Mouse (Mus musculus): Measurements from ENCODE around the gene Tgfb2. TPM values are rescaled to one million over a fixed set of nuclear protein-coding genes. Genes with fewer than 3 reads are reported as not detected.
A peak's percentile ranks its signal among the peaks of the same experiment; 100 is the strongest.

Tgfb2 gene
- polyA plus RNA-seq, 1 experiment from 2014 or later = 50.0 TPM

GRCm38 (mm10) chr1:186652208-186652607 is 53.6 kb downstream of the Tgfb2 start:
- H3K36me3 ChIP-seq (ENCODE audit: control insufficient read depth, insufficient read depth, low read length) = peaks cover 20% of the 10 kb centered on the region
- no peaks in the 10 kb centered on the region for H3K27me3 ChIP-seq (ENCODE audit: control insufficient read depth, insufficient read depth, low read length)
- H3K4me2 ChIP-seq (ENCODE audit: low read length) = no peak overlapping the region
- no peak overlapping the region for H3K27ac ChIP-seq (replicated peaks in 1 of 2; ENCODE audit: control insufficient read depth in 1 of 2, insufficient read depth in 1 of 2, low read depth in 2 of 2, low read length in 2 of 2)
- peaks cover 8 to 27% of the 10 kb centered on the region in 2 experiments for H3K4me1 ChIP-seq (ENCODE audit: control insufficient read depth in 2 of 2, insufficient read depth in 2 of 2, low read length in 2 of 2)
- no peak for ATAC-seq (ENCODE audit: insufficient number of reproducible peaks, insufficient read depth, low FRiP score, low read depth)
- 66% methylated on average over 8 of the region's 8 CpGs for WGBS
- no peak overlapping the region for H3K4me3 ChIP-seq (ENCODE audit: control insufficient read depth in 1 of 2, insufficient read depth in 1 of 2, low read depth in 1 of 2, low read length in 2 of 2)
- H3K9me3 ChIP-seq (ENCODE audit: control insufficient read depth, low read length) = peaks cover 9% of the 10 kb centered on the region; the same call in 1 of the 2 replicates
- no peak overlapping the region for H3K9ac ChIP-seq (ENCODE audit: low read length)

GRCm38 (mm10) chr1:186650011-186650410 is 55.8 kb downstream of the Tgfb2 start:
- Histone ChIP-seq H3K4me2 (ENCODE audit: low read length) (no peak overlapping the region), H3K4me3 (ENCODE audit: control insufficient read depth in 1 of 2, insufficient read depth in 1 of 2, low read depth in 1 of 2, low read length in 2 of 2) (no peak overlapping the region), H3K27me3 (ENCODE audit: control insufficient read depth, insufficient read depth, low read length) (no peaks in the 10 kb centered on the region), H3K4me1 (ENCODE audit: control insufficient read depth in 2 of 2, insufficient read depth in 2 of 2, low read length in 2 of 2) (peaks cover 8 to 18% of the 10 kb centered on the region in 2 experiments), H3K9ac (ENCODE audit: low read length) (no peak overlapping the region), H3K36me3 (ENCODE audit: control insufficient read depth, insufficient read depth, low read length) (peaks cover 36% of the 10 kb centered on the region), H3K9me3 (ENCODE audit: control insufficient read depth, low read length) (peaks cover 9% of the 10 kb centered on the region; the same call in 1 of the 2 replicates), H3K27ac (replicated peaks in 1 of 2; ENCODE audit: control insufficient read depth in 1 of 2, insufficient read depth in 1 of 2, low read depth in 2 of 2, low read length in 2 of 2) (no peak overlapping the region)
- WGBS = 87% methylated on average over 4 of the region's 4 CpGs
- ATAC-seq (ENCODE audit: insufficient number of reproducible peaks, insufficient read depth, low FRiP score, low read depth) = no peak

GRCm38 (mm10) chr1:186637304-186638213 is 68.2 kb downstream of the Tgfb2 start:
- WGBS = 63% methylated on average over 12 of the region's 12 CpGs
- no peak for ATAC-seq (ENCODE audit: insufficient number of reproducible peaks, insufficient read depth, low FRiP score, low read depth)
- no peak overlapping the region for H3K9ac ChIP-seq (ENCODE audit: low read length)
- peaks cover 4% of the 10 kb centered on the region for H3K36me3 ChIP-seq (ENCODE audit: control insufficient read depth, insufficient read depth, low read length)
- peaks cover 2 to 17% of the 10 kb centered on the region in 2 experiments for H3K4me1 ChIP-seq (ENCODE audit: control insufficient read depth in 2 of 2, insufficient read depth in 2 of 2, low read length in 2 of 2)
- no peaks in the 10 kb centered on the region for H3K9me3 ChIP-seq (ENCODE audit: control insufficient read depth, low read length)
- peak overlapping the region in 1 of 2 experiments; percentile 38; a peak in 2 of 4 replicates for H3K27ac ChIP-seq (replicated peaks in 1 of 2; ENCODE audit: control insufficient read depth in 1 of 2, insufficient read depth in 1 of 2, low read depth in 2 of 2, low read length in 2 of 2)
- no peaks in the 10 kb centered on the region for H3K27me3 ChIP-seq (ENCODE audit: control insufficient read depth, insufficient read depth, low read length)
- H3K4me2 ChIP-seq (ENCODE audit: low read length) = no peak overlapping the region
- no peak overlapping the region for H3K4me3 ChIP-seq (ENCODE audit: control insufficient read depth in 1 of 2, insufficient read depth in 1 of 2, low read depth in 1 of 2, low read length in 2 of 2)

GRCm38 (mm10) chr1:186635045-186635444 is 70.7 kb downstream of the Tgfb2 start:
- H3K9me3 ChIP-seq (ENCODE audit: control insufficient read depth, low read length) = no peaks in the 10 kb centered on the region
- H3K27ac ChIP-seq (replicated peaks in 1 of 2; ENCODE audit: control insufficient read depth in 1 of 2, insufficient read depth in 1 of 2, low read depth in 2 of 2, low read length in 2 of 2) = no peak overlapping the region
- H3K27me3 ChIP-seq (ENCODE audit: control insufficient read depth, insufficient read depth, low read length) = no peaks in the 10 kb centered on the region
- H3K36me3 ChIP-seq (ENCODE audit: control insufficient read depth, insufficient read depth, low read length) = peaks cover 18% of the 10 kb centered on the region
- no peak overlapping the region for H3K4me3 ChIP-seq (ENCODE audit: control insufficient read depth in 1 of 2, insufficient read depth in 1 of 2, low read depth in 1 of 2, low read length in 2 of 2)
- no peak for ATAC-seq (ENCODE audit: insufficient number of reproducible peaks, insufficient read depth, low FRiP score, low read depth)
- peaks cover 9 to 31% of the 10 kb centered on the region in 2 experiments for H3K4me1 ChIP-seq (ENCODE audit: control insufficient read depth in 2 of 2, insufficient read depth in 2 of 2, low read length in 2 of 2)
- 63% methylated on average over 7 of the region's 7 CpGs for WGBS
- no peak overlapping the region for H3K4me2 ChIP-seq (ENCODE audit: low read length)
- no peak overlapping the region for H3K9ac ChIP-seq (ENCODE audit: low read length)

- Histone ChIP-seq H3K4me3 (ENCODE audit: control insufficient read depth in 1 of 2, insufficient read depth in 1 of 2, low read depth in 1 of 2, low read length in 2 of 2) (no peak overlapping the region), H3K4me2 (ENCODE audit: low read length) (no peak overlapping the region), H3K27ac (replicated peaks in 1 of 2; ENCODE audit: control insufficient read depth in 1 of 2, insufficient read depth in 1 of 2, low read depth in 2 of 2, low read length in 2 of 2) (0 out of 4 replicates have a peak overlapping the region, but pooled peaks of 1 of the 2 experiments have one; percentile 61), H3K36me3 (ENCODE audit: control insufficient read depth, insufficient read depth, low read length) (peaks cover 46% of the 10 kb centered on the region), H3K9me3 (ENCODE audit: control insufficient read depth, low read length) (no peaks in the 10 kb centered on the region), H3K27me3 (ENCODE audit: control insufficient read depth, insufficient read depth, low read length) (no peaks in the 10 kb centered on the region), H3K9ac (ENCODE audit: low read length) (no peak overlapping the region), H3K4me1 (ENCODE audit: control insufficient read depth in 2 of 2, insufficient read depth in 2 of 2, low read length in 2 of 2) (peaks cover 9 to 15% of the 10 kb centered on the region in 2 experiments)
- 68% methylated on average over 6 of the region's 6 CpGs for WGBS
- no peak for ATAC-seq (ENCODE audit: insufficient number of reproducible peaks, insufficient read depth, low FRiP score, low read depth)
Measured at GRCm38 (mm10) chr1:186631457-186631856, 74.3 kb downstream of the Tgfb2 start.

GRCm38 (mm10) chr1:186630971-186631370 is 74.8 kb downstream of the Tgfb2 start:
- Histone ChIP-seq H3K36me3 (ENCODE audit: control insufficient read depth, insufficient read depth, low read length) (peaks cover 46% of the 10 kb centered on the region), H3K4me3 (ENCODE audit: control insufficient read depth in 1 of 2, insufficient read depth in 1 of 2, low read depth in 1 of 2, low read length in 2 of 2) (no peak overlapping the region), H3K27ac (replicated peaks in 1 of 2; ENCODE audit: control insufficient read depth in 1 of 2, insufficient read depth in 1 of 2, low read depth in 2 of 2, low read length in 2 of 2) (peak overlapping the region; percentile 61 to 69; a peak in 3 of 4 replicates), H3K9ac (ENCODE audit: low read length) (no peak overlapping the region), H3K9me3 (ENCODE audit: control insufficient read depth, low read length) (no peaks in the 10 kb centered on the region), H3K4me1 (ENCODE audit: control insufficient read depth in 2 of 2, insufficient read depth in 2 of 2, low read length in 2 of 2) (peaks cover 9 to 15% of the 10 kb centered on the region in 2 experiments), H3K4me2 (ENCODE audit: low read length) (peak overlapping the region; percentile 14; the same call in 1 of the 2 replicates), H3K27me3 (ENCODE audit: control insufficient read depth, insufficient read depth, low read length) (no peaks in the 10 kb centered on the region)
- no peak for ATAC-seq (ENCODE audit: insufficient number of reproducible peaks, insufficient read depth, low FRiP score, low read depth)
- 39% methylated on average over 5 of the region's 5 CpGs for WGBS

GRCm38 (mm10) chr1:186627451-186627995 is 78.3 kb downstream of the Tgfb2 start:
- Histone ChIP-seq H3K27ac (replicated peaks in 1 of 2; ENCODE audit: control insufficient read depth in 1 of 2, insufficient read depth in 1 of 2, low read depth in 2 of 2, low read length in 2 of 2) (no peak overlapping the region), H3K36me3 (ENCODE audit: control insufficient read depth, insufficient read depth, low read length) (peaks cover 60% of the 10 kb centered on the region), H3K4me3 (ENCODE audit: control insufficient read depth in 1 of 2, insufficient read depth in 1 of 2, low read depth in 1 of 2, low read length in 2 of 2) (no peak overlapping the region), H3K27me3 (ENCODE audit: control insufficient read depth, insufficient read depth, low read length) (no peaks in the 10 kb centered on the region), H3K9ac (ENCODE audit: low read length) (no peak overlapping the region), H3K9me3 (ENCODE audit: control insufficient read depth, low read length) (no peaks in the 10 kb centered on the region), H3K4me2 (ENCODE audit: low read length) (no peak overlapping the region), H3K4me1 (ENCODE audit: control insufficient read depth in 2 of 2, insufficient read depth in 2 of 2, low read length in 2 of 2) (peaks cover 7 to 15% of the 10 kb centered on the region in 2 experiments)
- WGBS = 87% methylated on average over 7 of the region's 7 CpGs
- no peak for ATAC-seq (ENCODE audit: insufficient number of reproducible peaks, insufficient read depth, low FRiP score, low read depth)
